Mouse (Mus musculus): ENCODE data around the gene Vps37c.

Vps37c gene

GRCm38 (mm10) chr19:10712194-10712593, 23.7 kb downstream of the Vps37c start:
- DNase-seq (ENCODE audit: extremely low read depth, low read depth, low spot score) = no peak

- DNase-seq (ENCODE audit: extremely low read depth, low read depth, low spot score) = no peak
Measured at GRCm38 (mm10) chr19:10712646-10713045, 24.1 kb downstream of the Vps37c start.

GRCm38 (mm10) chr19:10713551-10713950, 25.0 kb downstream of the Vps37c start:
- DNase-seq (ENCODE audit: extremely low read depth, low read depth, low spot score) = no peak

- no peak for DNase-seq (ENCODE audit: extremely low read depth, low read depth, low spot score)
Measured at GRCm38 (mm10) chr19:10714168-10714567, 25.6 kb downstream of the Vps37c start.

- DNase-seq (ENCODE audit: extremely low read depth, low read depth, low spot score) = no peak
Measured at GRCm38 (mm10) chr19:10714682-10715475, 26.3 kb downstream of the Vps37c start.

- DNase-seq (ENCODE audit: extremely low read depth, low read depth, low spot score) = no peak
Measured at GRCm38 (mm10) chr19:10715476-10715875, 26.9 kb downstream of the Vps37c start.

GRCm38 (mm10) chr19:10718251-10718775, 29.8 kb downstream of the Vps37c start:
- DNase-seq (ENCODE audit: extremely low read depth, low read depth, low spot score) = no peak

GRCm38 (mm10) chr19:10719751-10720150, 31.2 kb downstream of the Vps37c start:
- no peak for DNase-seq (ENCODE audit: extremely low read depth, low read depth, low spot score)

- no peak for DNase-seq (ENCODE audit: extremely low read depth, low read depth, low spot score)
Measured at GRCm38 (mm10) chr19:10720524-10720923, 32.0 kb downstream of the Vps37c start.

GRCm38 (mm10) chr19:10721064-10721463, 32.5 kb downstream of the Vps37c start:
- no peak for DNase-seq (ENCODE audit: extremely low read depth, low read depth, low spot score)

GRCm38 (mm10) chr19:10723084-10723483, 34.5 kb downstream of the Vps37c start:
- no peak for DNase-seq (ENCODE audit: extremely low read depth, low read depth, low spot score)

- DNase-seq (ENCODE audit: extremely low read depth, low read depth, low spot score) = no peak
Measured at GRCm38 (mm10) chr19:10723649-10724048, 35.1 kb downstream of the Vps37c start.

GRCm38 (mm10) chr19:10724629-10725363, 36.3 kb downstream of the Vps37c start:
- no peak for DNase-seq (ENCODE audit: extremely low read depth, low read depth, low spot score)

GRCm38 (mm10) chr19:10729889-10730288, 41.4 kb downstream of the Vps37c start:
- DNase-seq (ENCODE audit: extremely low read depth, low read depth, low spot score) = no peak

- DNase-seq (ENCODE audit: extremely low read depth, low read depth, low spot score) = no peak
Measured at GRCm38 (mm10) chr19:10730469-10730868, 41.9 kb downstream of the Vps37c start.

- DNase-seq (ENCODE audit: extremely low read depth, low read depth, low spot score) = no peak
Measured at GRCm38 (mm10) chr19:10731975-10732374, 43.4 kb downstream of the Vps37c start.

GRCm38 (mm10) chr19:10732741-10733140, 44.2 kb downstream of the Vps37c start:
- DNase-seq (ENCODE audit: extremely low read depth, low read depth, low spot score) = no peak

- no peak for DNase-seq (ENCODE audit: extremely low read depth, low read depth, low spot score)
Measured at GRCm38 (mm10) chr19:10733501-10734127, 45.1 kb downstream of the Vps37c start.

GRCm38 (mm10) chr19:10734554-10734953, 46.0 kb downstream of the Vps37c start:
- DNase-seq (ENCODE audit: extremely low read depth, low read depth, low spot score) = no peak

- no peak for DNase-seq (ENCODE audit: extremely low read depth, low read depth, low spot score)
Measured at GRCm38 (mm10) chr19:10735061-10735460, 46.5 kb downstream of the Vps37c start.

GRCm38 (mm10) chr19:10735861-10736260, 47.3 kb downstream of the Vps37c start:
- no peak for DNase-seq (ENCODE audit: extremely low read depth, low read depth, low spot score)

- DNase-seq (ENCODE audit: extremely low read depth, low read depth, low spot score) = no peak
Measured at GRCm38 (mm10) chr19:10738038-10738437, 49.5 kb downstream of the Vps37c start.
